Mouse (Mus musculus) brown adipose tissue, adult 24 weeks (tissue): ENCODE measurements around the gene Adamtsl4. TPM values are rescaled to one million over a fixed set of nuclear protein-coding genes. Genes with fewer than 3 reads are reported as not detected.
A peak's percentile ranks its signal among the peaks of the same experiment; 100 is the strongest.
"Not testable (repeated sequence)": the region's sequence is repeated elsewhere in the genome, so short reads cannot be mapped to it uniquely, and the experiment has no call there.

Experiments
- H3K27ac ChIP-seq: fragments of 200-500 bp; replicated peaks from 2 replicates; pipeline ENCODE4 v1.5.1; 2012; ENCODE audit warnings: low read depth, mild to moderate bottlenecking, low read length
- H3K4me1 ChIP-seq: fragments of 200-500 bp; 2 replicates; pipeline ENCODE4 v1.6.1; 2012; ENCODE audit warnings: low read length, mixed read lengths; ENCODE audit not compliant: control insufficient read depth, insufficient read depth, insufficient read length
- H3K4me3 ChIP-seq: fragments of 200-500 bp; 2 replicates; pipeline ENCODE4 v1.5.1; 2012; ENCODE audit warnings: low read depth, mild to moderate bottlenecking, low read length, moderate library complexity; ENCODE audit not compliant: insufficient read depth
- polyA plus RNA-seq: library from polyadenylated mRNA; stranded (reverse); fragments of >200 nt; gene quantifications from 2 replicates; pipeline ENCODE4 v1.2.4, GENCODE M21; 2012; ENCODE audit not compliant: missing spikeins, insufficient read depth, insufficient read length

The Adamtsl4 gene
- polyA plus RNA-seq, 1 experiment, result 6.6 TPM

DNA sequence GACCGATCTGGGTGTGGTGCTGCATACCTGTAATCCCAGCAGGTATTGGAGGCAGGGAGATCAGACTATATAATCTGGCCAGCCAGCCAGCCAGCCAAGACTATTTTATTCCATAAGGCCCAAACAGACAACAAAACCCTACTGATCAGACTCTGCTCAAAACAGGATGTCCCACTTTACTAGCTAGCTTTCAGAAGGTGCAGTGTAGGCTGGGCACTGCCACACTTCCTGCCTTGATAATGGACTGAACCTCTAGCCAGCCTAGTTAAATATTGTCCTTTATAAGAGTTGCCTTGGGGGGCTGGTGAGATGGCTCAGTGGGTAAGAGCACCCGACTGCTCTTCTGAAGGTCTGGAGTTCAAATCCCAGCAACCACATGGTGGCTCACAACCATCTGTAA, 2.8 kb upstream of the Adamtsl4 start:
- H3K4me1 ChIP-seq, result peaks cover 16% of the 10 kb centered on the region
- not testable (repeated sequence) for H3K27ac ChIP-seq, H3K4me3 ChIP-seq

DNA sequence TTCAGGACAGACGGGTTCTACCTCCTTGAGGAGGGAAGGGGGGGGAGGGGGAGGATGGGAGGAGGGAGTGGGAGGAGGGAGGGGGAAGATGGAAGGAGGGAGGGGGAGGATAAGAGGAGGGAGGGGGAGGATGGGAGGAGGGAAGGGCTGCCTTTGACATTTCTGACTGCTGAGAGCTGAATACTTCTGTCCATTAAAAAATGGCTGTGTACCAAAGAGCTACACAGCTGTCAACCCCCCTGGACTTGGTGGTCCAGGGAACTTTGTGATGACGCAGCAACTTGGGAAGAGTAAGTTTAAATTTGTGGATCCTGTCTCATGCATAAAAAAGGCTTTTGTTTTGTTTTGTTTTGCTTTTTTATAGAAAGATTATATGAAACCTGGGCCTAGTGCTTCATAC, 2.2 kb upstream of the Adamtsl4 start:
- Histone ChIP-seq H3K4me3 (no peak overlapping the region), H3K27ac (no peak overlapping the region), H3K4me1 (peaks cover 14% of the 10 kb centered on the region)

DNA sequence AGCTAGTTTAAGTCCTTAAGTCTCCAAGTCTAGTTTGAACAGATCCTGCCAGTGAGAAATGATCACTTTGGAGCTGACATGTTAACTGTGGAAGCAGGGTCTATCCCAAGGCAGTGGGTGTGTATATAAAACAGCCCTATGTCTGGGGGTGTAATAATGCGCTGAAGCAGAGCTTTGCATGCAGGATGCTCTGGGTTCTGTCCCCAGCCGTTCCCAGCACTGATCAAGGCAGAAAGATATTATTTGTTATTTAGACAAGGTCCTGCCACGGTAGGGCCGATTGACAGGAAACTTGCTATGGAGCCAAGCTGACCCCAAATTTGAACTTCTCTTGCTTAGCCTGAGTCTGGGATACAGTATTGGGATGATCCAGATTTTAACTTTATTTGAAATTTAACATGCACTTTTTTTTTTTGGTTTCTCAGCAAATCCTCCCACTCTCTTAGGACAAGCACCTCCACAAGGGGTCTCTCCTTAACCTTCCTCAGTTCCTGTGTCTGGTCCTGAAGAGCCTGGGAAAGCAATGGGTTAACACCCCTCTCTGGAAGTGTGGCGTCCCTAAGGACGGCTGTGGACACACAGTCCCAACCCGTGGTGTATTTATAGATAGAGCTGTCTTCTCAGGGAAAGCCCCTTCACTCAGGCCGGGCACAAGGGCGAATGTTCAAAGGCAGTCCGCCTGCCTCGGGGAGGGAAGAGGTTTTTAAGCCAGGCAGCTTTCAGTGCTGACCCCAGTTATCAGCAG, 1.6 kb upstream of the Adamtsl4 start:
- Histone ChIP-seq H3K4me3 (no peak overlapping the region), H3K4me1 (peaks cover 12% of the 10 kb centered on the region), H3K27ac (no peak overlapping the region)

DNA sequence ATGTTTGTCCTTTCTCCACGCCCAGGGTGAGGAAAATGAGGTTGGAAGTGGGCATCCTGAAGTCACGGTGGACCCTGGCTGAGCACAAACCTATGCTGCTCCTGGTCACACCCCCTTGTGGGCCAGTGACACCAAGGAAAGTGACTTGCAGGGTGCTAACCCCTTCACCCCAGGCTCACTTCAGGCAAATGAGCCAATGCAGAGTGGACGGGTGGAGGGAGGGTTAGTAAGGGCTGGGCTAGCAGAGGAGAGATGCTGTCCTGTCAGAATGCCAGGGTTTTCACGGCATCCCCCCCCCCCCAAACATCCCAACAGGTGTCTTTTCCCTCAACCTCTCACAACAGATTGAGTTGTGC, 571 bp downstream of the Adamtsl4 start:
- peak overlapping the region; percentile 75 for H3K4me3 ChIP-seq
- peaks cover 3% of the 10 kb centered on the region; the same call in 1 of the 2 replicates for H3K4me1 ChIP-seq
- no peak overlapping the region for H3K27ac ChIP-seq

DNA sequence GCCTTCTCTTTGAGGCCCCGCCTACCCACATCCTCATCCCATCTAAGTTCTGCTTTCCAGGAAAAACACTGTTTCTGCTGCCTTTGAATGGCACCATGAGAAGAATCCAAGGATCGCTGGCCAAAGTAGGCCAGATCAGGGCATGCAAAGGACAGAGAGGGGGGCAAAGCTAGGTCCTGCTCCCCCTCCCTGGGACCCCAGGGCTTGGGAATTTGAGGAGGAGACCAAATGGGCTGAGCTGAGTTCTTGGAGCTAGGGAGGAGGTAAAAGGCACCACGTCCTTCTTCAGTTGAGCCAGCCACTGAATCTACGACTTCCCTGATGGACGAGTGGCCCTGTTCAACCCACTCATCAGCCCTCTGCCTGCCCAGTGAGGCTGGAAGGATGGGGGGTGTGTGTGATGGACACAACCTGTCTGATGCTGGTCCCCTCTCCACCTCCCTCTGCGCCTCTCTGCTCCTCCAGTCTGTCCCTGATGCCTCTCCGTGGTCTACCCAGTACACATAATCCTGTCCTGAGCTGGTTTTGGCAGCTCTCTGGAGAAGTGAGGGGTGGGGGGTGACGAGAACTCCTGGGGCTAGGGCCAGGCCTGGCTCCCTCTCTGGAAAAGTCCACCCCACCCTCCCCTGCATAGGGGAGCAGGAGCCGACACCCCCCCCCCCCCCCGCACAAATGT, 1.1 kb downstream of the Adamtsl4 start:
- H3K4me1 ChIP-seq, result peaks cover 3% of the 10 kb centered on the region; the same call in 1 of the 2 replicates

DNA sequence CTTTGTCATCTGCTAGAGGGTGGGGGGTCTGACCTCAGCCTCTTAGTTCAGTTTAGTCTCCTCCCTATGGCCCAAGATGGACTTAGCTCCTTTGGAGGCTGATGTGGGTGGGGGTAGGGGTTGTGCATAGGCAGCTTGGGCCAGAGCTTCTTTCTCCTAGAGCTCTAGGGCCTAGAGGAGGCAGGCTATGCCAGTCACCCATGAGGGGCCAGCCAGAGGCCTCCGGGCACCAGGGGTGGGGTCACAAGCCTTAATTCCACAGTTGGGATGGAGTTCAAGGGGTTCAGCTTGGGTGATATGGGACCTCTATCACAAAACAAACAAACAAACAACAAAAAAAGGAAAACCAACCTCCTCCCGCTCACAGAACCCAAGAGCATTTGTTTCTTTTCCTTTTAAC, 2.0 kb downstream of the Adamtsl4 start:
- no peak overlapping the region for H3K4me3 ChIP-seq
- peaks cover 3% of the 10 kb centered on the region; the same call in 1 of the 2 replicates for H3K4me1 ChIP-seq
- H3K27ac ChIP-seq, result no peak overlapping the region

More for the DNA sequence above, 1.1 kb downstream of the Adamtsl4 start:
- Histone ChIP-seq H3K27ac (no peak overlapping the region), H3K4me3 (peak overlapping the region; percentile 75; the same call in 1 of the 2 replicates)

DNA sequence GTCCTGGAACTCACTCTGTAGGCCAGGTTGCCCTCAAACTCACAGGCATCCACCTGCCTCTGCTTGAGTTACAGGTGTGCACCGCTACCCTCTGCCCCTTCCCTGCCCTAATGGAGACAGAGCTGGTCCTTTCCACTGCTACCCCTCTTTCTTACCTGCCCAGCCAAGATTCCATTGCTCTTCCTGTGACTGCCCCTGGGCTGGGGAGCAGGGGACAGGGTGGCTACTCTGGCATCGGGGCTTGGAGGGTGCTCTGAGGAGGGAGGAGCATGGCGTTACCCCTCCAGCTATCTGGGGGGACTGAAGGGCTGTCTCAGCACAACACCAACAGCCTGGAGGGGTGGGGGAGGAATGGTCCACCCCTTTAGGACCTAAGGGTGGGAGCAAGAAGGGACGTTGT, 2.4 kb downstream of the Adamtsl4 start:
- Histone ChIP-seq H3K4me3 (no peak overlapping the region), H3K4me1 (peaks cover 3% of the 10 kb centered on the region; the same call in 1 of the 2 replicates), H3K27ac (no peak overlapping the region)

DNA sequence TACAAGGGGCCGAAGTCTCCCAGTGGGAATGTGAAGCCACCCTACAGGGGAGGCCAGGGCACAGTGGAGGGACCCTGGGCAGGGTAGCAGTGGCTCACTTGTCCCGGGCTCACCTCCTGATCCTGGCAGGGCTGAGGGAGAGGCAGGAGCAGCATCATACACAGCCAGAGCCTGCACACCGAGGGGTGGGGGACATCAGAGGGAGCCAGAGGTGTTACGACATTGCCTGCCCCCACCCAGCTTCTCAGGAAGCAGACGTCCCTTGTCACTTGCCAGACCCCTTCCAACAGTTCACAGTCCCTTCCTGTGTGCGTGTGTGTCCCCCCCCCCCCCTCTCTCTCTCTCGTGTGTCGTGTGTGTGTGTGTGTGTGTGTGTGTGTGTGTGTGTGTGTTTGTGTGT, 2.9 kb downstream of the Adamtsl4 start:
- H3K27ac ChIP-seq, result no peak overlapping the region
- H3K4me1 ChIP-seq, result peaks cover 3% of the 10 kb centered on the region; the same call in 1 of the 2 replicates
- H3K4me3 ChIP-seq, result no peak overlapping the region

DNA sequence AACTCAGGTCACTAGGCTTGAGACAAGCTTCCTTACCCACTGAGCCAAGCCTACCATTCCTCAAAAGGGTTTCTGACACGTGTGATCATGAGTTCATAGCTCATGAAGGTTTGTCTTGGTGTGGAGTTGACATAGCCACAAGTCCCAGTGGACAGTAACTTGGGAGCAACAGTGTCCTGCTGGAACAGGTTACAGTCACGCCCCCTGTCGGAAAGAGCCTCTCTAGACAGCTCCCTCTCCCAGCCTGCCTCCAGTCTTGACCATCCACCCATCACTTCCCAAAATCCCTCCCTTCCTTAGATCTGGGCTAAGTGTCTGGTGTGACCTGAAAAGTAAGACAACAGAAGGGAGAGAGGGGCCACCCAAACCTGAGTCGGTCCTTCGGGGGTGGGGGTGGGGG, 4.8 kb downstream of the Adamtsl4 start:
- H3K4me1 ChIP-seq, result peaks cover 3% of the 10 kb centered on the region; the same call in 1 of the 2 replicates
- no peak overlapping the region for H3K4me3 ChIP-seq
- no peak overlapping the region for H3K27ac ChIP-seq

DNA sequence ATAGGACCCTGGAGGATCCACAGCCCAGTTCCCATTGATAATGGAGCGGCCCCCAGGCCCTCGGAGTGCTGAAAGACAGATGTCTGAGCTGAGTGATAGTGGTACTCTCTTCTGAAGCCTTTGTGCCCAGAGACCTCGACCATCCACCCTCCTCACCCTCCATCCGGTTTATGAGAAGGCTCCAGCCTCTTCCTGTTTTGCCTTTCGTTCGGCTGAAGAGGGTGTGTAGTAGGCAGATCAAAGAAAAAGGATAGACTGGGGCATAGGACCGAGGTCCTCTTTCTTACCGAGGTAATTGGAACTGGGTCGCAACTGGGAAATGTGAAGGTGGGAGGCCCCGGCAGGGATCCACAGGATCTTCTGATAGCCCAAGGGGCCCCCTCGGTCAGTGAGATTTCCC, 6.4 kb downstream of the Adamtsl4 start:
- Histone ChIP-seq H3K27ac (no peak overlapping the region), H3K4me3 (no peak overlapping the region), H3K4me1 (peaks cover 7% of the 10 kb centered on the region)

DNA sequence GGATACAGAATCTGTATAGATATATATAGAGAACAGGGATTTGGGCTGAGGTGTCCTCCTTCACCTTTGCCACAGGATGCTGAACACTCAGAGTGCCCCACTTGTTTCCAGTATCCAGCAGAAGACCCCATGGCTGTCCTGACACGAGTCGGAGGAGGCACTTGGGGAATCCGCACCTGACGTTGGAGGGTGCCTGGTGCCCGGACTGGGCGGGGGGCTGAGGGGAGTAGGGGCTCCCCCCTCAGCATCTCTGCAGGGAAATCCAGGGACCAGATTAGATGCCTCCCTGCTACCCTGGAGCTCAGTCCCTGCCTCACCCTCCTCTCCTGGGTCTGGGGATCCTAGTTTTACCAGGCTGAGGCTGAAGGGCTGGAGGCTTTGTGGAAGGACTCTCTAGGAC, 7.0 kb downstream of the Adamtsl4 start:
- Histone ChIP-seq H3K27ac (no peak overlapping the region), H3K4me1 (peaks cover 12% of the 10 kb centered on the region), H3K4me3 (no peak overlapping the region)

DNA sequence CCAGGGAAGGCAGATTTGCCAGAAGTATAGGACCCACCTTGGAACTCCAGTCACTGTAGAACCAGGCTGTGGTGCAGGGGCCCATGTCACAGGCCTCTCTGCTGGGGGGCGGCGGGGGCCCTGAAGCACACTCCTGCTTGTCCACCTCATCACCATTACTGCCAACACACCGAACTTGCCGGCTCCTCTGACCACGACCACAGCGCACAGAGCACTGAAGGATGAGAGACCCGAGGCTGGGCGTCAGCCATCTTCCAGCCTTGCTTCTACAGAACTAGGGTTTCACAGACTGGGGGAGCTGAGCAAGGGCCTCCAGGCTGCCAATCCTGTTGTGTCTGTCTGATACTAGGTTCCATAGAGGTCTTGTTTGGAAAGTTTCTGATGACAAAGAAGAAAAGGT, 8.2 kb downstream of the Adamtsl4 start:
- Histone ChIP-seq H3K4me3 (no peak overlapping the region), H3K4me1 (peaks cover 17% of the 10 kb centered on the region), H3K27ac (no peak overlapping the region)

DNA sequence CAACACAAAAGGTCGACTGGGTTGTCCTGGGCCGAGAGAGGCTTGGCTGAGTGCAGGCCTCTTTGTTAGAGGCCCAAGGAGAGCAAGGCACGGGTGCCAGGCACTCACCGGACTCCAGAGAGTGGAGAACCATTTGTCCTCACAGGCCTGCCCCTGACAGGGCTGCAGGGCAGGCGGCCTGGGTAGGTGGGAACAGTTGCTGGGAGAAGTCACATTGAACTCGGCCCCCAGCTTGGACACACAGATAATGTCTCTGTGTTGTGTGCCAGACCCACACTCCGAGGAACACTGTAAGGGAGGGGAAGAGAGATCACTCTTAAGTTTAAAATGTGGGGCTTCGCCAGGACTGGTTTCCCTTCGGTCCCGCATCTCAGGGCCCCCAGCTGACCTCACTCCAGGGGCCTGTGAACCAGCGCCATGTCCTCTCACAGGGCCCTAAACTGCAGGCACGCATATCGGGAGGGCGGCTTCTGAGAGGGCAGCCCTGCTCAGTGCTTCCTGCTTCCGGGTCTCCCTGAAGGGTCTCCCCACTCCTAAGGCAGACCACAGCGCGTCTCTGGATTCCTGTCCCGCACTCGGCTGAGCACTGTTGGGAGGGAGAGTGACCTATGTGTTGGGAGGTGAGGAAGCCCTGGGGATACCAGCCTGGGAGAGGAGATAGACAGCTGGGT, 10.2 kb downstream of the Adamtsl4 start:
- no peak overlapping the region for H3K4me3 ChIP-seq
- peaks cover 32% of the 10 kb centered on the region for H3K4me1 ChIP-seq
- H3K27ac ChIP-seq, result no peak overlapping the region

DNA sequence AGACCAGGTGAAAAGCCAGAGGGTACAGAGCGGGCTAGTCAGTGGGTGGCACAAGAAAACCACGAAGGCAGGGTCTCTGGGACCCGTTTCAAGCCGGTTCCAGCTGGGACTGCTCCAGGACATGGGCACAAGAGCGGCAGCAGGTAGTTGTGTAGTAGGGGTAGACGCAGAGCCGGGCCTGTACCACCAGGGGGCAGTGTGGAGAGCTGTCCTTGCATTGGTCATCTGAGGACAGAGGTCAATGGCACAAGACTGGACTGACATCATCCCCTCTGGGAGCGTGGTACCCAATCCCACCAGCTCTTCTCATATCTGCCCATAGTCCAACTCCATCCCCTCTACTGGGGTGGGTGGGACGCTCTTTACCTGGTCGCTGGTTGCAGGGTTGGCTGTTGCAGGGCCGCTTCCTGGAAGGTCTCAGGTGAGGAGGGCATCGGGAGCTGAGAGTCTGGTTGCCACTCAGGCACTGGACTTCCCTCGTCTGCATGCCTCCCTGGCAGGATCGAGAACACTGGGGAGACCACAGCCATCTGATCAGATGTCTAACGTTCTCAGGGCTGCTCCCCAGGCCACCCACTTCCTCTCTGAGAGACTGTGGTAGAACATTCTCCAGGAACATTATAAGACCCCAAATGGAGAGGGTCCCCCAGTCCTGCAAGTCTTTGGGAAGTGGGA, 10.8 kb downstream of the Adamtsl4 start:
- peaks cover 38% of the 10 kb centered on the region for H3K4me1 ChIP-seq

More for the DNA sequence above, 10.8 kb downstream of the Adamtsl4 start:
- Histone ChIP-seq H3K27ac (peak overlapping the region; percentile 95), H3K4me3 (no peak overlapping the region)
